Mouse (Mus musculus) T-helper 17 cell (primary cell): ENCODE measurements at regions not wholly inside any gene's neighbourhood (a gene's known extent, or its start where the extent isn't known, plus 50 kb on each side); places are given as distances from the start of the nearest gene placed in this dataset.
"Not testable (repeated sequence)": the region's sequence is repeated elsewhere in the genome, so short reads cannot be mapped to it uniquely, and the experiment has no call there.

Source experiments
- in situ Hi-C, 2 experiments: fragments of 300-600 bp; cut with MboI, MseI; formaldehyde crosslinking; loops; 1 replicate in 1 of 2; 2 replicates in 1 of 2; pipeline ENCODE4 v1.15.1; 2025; ENCODE audit warnings: high pct_unique_total_duplicates in 2 of 2

- in situ Hi-C loops = no loop called here
Observed at GRCm38 (mm10) chr2:109402556-109402955, 122.0 kb upstream of the Mettl15 start.

GRCm38 (mm10) chr2:109404262-109404661, 123.7 kb upstream of the Mettl15 start:
- in situ Hi-C loops = no loop called here

- in situ Hi-C loops = no loop called here
Observed at GRCm38 (mm10) chr2:109406591-109407079, 126.1 kb upstream of the Mettl15 start.

DNA sequence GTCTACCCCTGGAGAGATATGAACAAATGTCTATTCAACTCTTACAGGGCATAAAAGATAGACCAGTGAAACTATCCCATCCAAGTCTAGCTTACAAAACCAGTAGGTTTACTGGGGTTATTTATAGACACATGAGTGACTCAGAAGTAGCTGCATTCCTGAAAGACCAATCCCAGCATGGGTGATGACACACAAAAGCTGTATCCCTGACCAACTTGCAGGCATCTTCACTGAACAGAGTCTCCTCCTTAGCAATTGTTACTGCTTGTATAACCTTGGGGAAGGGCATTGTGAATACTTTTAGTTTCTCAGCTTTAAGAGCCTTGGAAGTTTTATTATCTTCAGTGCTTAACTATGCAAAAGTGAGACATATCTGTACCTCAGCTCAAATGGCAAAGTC, 139.6 kb upstream of the Mettl15 start:
- in situ Hi-C loops = no loop called here

- in situ Hi-C loops = no loop called here
Observed at GRCm38 (mm10) chr2:109431183-109431582, 150.6 kb upstream of the Mettl15 start.

DNA sequence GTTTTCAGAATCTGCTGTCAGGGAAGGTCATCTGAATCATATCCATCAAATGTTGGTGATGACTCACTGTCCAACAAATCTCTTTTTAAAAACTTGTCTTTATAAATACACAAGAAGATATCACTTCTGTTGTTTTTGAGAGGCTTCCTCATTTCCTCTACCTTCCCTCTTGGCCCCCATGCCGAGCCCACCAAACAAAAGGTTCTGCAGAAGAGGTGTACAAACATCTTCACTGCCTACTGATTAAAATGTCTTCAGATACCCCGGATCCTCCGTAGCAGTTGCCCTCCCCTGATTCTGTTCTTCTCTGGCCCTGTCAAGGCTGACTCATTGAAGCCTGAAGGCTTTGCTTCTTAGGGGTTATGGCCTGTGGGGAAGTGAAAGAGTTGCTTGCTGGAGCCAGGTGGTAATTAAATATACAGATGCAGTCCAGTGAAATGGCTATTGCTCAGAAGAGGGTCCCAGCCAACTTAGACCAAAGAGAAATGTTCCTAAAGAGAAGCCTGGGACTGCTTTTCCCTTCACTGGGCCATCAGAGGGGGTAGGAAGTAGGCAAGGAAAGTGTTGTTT, 162.1 kb upstream of the Mettl15 start:
- in situ Hi-C loops = no loop called here

- in situ Hi-C loops = no loop called here
Observed at GRCm38 (mm10) chr2:109443521-109444066, 163.0 kb upstream of the Mettl15 start.

DNA sequence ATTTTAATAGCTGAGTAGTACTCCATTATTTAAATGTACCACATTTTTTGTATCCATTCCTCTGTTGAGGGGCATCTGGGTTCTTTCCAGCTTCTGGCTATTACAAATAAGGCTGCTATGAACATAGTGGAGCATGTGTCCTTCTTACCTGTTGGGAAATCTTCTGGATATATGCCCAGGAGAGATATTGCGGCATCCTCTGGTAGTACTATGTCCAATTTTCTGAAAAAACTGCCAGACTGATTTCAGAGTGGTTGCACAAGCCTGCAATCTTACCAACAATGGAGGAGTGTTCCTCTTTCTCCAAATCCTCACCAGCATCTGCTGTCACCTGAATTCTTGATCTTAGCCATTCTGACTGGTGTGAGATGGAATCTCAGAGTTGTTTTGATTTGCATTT, 181.7 kb upstream of the Mettl15 start:
- in situ Hi-C loops = not testable (repeated sequence)

DNA sequence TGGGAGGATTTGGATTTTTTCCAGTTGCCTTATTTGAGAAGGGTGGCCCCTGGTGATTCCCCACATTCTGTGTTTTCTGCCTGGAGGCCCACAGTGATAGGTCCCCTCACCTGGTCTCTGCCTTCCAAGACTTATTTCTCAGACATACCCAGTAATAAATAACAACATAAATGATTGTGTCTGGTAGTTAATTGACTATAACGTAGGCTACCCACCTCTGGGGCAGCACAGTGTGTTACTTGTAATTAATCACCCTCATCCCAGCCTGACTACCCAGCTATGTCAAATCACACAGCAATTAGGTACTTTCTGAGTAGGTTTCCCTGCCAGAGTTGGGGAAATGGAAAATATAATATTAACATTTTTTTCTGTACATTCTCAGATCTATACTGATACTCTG, 190.2 kb upstream of the Bdnf start:
- in situ Hi-C loops = no loop called here

DNA sequence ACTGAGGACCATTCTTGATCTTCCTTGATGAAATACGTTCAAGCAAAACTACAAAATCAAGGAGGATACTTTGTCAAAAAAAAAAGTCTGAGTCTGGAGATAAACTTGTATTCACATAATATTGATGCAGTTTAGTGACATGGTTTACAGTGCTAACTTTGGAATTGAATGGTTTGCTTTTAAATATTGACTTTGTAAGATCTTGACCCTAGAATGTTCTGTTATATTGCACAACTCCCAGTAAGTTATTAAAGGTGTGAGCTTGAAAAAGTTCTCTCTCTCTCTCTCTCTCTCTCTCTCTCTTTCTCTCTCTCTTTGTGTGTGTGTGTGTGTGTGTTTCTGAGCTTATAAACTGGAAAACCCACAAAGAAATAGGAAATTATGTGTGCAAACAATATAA, 186.9 kb upstream of the Bdnf start:
- in situ Hi-C loops = no loop called here

DNA sequence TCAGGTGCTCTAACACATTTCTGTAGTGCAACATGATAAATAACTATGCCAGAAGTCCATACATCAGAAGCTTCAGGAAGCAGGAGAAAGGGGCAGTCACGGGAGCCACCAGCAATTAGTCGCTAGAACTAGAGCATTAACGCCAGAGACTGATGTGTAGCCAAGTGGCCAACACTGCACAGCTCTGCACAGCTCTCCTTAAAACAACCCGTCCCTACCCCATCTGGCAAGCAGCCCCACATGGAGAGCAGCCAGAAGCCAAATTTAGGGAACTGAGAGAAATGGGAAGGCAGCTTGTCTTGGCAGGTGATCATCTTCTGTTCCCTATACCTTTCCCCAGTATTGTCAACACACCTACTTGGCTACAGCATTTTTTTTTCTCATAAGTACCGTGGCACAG, 172.3 kb upstream of the Bdnf start:
- in situ Hi-C loops = no loop called here

- in situ Hi-C loops = no loop called here
Observed at GRCm38 (mm10) chr2:109504906-109505305, 169.6 kb upstream of the Bdnf start.

DNA sequence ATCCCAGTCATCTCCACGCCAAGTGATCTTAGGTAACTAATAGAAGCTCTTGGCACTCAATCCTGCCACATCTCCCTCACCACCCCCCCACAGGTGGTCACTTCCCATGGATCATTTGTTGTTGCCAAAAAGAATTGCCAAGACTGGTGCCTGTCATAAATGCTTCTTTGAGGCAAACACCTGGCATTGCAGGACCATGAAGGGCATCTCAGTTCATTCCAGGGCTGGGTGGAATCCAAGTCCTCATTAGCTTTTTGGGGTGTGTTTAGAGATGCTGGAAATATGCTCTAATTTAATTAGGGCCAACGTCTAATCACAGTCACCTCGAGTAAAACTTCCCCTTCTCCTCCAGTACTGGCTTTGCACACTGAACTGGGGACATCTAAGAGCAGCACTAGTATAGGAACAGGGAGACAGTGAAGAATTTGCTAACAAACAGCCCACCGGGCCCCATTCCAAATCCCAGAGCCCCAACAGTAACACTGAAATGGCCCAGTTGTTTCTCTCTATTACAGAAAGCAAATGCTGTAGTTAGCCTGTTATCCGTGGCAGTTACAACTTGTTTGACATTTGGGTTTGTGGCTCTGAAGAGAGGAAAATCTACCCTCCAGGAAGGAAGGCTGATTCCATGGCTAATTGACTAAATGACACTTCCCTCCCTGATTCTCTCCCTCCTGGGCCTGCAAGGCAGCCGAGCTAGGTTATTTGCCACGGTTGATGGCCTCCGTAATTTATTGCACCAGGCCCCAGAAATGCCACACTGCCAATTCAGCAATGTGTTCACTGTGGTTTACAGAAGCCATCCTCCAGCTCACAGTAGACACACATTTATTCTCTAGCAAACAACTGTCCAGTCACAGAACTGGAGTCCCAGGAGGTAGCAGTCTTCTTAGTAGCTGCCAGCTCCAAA, 164.2 kb upstream of the Bdnf start:
- in situ Hi-C loops = no loop called here

DNA sequence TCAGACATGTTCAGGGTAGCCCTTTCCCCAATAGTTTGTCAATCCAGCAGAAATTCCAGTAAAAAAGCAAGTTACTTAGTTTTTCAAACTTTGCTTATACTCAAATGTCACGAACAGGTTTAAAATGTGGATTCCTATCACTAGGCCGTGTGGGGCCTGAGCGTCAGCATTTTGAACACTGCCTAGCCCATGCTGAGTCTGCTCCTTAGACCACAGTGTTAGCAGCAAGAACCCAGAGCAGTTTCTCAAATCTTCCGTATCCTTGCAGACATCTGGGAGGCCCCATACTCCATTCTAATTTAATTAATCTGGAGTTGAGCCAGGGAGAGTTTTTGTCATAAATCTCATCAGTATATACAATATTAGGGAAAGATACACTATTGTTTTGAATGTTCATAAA, 163.4 kb upstream of the Bdnf start:
- in situ Hi-C loops = no loop called here

- in situ Hi-C loops = no loop called here
Observed at GRCm38 (mm10) chr2:109519261-109519660, 155.2 kb upstream of the Bdnf start.

- in situ Hi-C loops = no loop called here
Observed at GRCm38 (mm10) chr2:109520471-109520870, 154.0 kb upstream of the Bdnf start.

- in situ Hi-C loops = no loop called here
Observed at GRCm38 (mm10) chr2:109539519-109539918, 135.0 kb upstream of the Bdnf start.

DNA sequence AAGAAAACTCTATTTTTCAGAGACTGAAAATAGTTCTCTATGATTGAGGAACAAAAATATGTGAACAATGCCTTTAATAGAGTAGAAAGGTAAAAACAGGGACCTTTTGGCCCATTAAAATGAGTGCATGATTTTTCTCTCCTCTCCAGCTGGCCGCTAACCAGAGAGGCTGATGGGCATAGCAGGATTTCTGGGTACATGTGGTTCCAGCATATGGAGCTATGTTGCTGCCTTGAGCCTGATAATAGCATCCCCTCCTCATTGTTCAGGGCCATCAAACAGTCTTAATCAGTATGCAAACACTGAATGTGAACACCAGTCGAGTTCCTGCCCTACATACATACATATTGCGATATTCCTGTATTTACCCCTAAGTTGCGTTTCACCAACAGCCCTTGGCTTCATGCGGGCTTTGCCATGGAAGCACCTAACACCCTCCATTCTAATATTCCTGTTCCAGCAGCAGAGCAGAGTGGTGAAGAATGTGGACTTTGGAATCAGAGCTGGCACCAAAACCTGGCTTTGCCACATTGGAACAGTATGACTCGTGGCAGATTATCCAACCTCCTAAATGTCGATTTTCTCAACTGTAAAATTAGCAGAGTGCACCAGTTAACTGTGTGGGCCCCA, 127.9 kb upstream of the Bdnf start:
- in situ Hi-C loops = no loop called here

DNA sequence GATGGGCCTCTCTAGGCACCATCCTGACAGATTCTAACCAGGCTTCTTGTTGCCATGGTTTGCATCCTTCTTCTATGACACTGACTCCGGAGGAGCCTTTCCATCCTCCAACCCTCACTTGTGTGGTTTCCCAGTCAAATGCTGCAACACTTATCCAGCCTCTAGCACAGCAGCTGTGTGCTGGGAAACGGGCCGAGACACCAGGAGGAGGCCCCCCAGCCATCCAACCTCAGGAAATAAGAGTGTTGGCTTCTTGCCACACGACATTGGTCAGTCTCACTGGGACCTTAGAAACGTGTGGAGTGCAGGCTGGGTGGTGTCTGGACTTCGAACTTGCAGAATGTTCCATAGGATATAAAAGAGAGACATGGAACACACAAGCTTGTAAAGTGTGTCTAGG, 119.9 kb upstream of the Bdnf start:
- in situ Hi-C loops = no loop called here

DNA sequence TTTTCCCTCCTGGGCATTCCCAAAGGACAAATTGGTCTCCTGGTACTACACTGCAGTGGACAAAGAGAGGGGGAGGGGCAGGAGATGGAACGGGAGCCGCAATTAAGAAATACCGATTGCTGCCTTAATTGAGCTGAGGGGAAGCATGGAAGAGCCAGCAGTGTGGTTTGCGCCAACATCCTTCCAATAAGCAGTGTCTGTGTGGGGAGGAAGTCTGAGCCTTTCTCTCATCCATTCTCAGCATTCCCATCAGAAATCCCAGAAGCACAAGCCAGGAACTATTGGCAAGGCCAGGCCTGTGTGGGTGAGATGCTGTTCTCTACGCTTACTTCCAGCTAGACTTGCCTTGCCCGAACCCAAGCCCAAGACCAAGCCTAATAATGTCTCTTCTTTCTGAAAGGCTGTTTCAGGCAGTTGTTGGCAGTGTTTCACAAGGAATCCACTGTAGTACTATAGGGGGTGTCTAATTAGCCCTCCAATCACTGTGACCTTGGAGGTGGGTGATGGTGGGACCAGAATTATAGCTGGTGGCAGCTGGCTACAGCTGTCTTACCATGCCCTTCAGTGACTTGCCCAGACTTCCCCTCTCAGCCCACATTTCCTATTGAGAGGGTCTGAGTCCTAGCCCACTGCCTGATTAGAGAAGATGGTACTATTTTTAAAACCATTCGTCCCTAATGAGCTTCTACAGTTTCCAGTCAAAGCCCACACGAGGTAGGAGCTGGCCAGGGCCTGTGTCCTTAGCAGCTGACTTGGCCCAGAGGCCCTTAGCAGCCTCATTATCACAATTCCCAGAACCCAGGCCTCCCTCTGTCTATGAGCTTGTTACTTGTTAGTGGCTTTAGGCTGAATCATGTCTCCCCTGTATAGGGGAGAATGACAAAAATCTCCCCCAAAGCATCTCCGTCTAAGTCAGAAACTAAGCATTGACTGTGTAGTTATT, 115.1 kb upstream of the Bdnf start:
- in situ Hi-C loops = no loop called here

DNA sequence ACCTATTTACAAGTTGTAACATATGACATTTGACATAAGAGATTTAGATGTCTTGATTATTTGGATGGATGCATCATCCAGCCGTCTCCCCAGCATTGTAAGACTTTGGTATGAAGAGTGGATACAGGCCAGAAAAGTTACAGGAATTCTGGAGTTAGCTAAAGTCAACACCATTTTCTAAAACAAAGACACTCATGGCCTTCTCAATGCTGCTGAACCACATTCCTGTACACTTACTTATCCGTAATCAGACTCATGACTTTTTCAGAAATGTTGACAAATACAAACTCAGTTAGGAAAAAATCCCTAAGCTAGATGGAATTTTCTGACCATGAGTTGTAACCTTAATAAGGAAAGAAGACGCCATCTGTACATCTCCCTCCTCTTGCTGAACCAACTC, 111.5 kb upstream of the Bdnf start:
- in situ Hi-C loops = no loop called here
